Mouse (Mus musculus) frontal cortex, postnatal 25 days (tissue): ENCODE data around the gene Caskin1.
"Not testable (repeated sequence)": the region's sequence is repeated elsewhere in the genome, so short reads cannot be mapped to it uniquely, and the experiment has no call there.

Experiments used
- DNase-seq, 2 experiments: peaks; one replicate each; pipeline ENCODE4 v3.0.0; 2022; ENCODE audit warnings: low spot score in 2 of 2

Caskin1 gene

GRCm38 (mm10) chr17:24488186-24488661, at the start of gene Caskin1:
Gene Caskin1, plus strand, starts transcription at chr17:24488601.
- DNase-seq, result no peak

GRCm38 (mm10) chr17:24440377-24440776, 48.0 kb upstream of the Caskin1 start:
- no peak for DNase-seq

- DNase-seq, result no peak
These were observed 47.3 kb upstream of the Caskin1 start for GRCm38 (mm10) chr17:24441148-24441547.

- no peak for DNase-seq
These were observed 46.3 kb upstream of the Caskin1 start for GRCm38 (mm10) chr17:24442107-24442506.

- no peak for DNase-seq
These were observed 45.7 kb upstream of the Caskin1 start, which contains the start of gene Dnase1l2 for GRCm38 (mm10) chr17:24442632-24443155. Gene Dnase1l2, minus strand, starts transcription at chr17:24443105.

GRCm38 (mm10) chr17:24443409-24443808, 45.0 kb upstream of the Caskin1 start:
- peak in 1 of 2 experiments; percentile 40 for DNase-seq

GRCm38 (mm10) chr17:24446590-24446989, 41.8 kb upstream of the Caskin1 start:
- no peak for DNase-seq

- no peak for DNase-seq
These were observed 38.9 kb upstream of the Caskin1 start for GRCm38 (mm10) chr17:24449507-24449906.

- no peak for DNase-seq
These were observed 37.2 kb upstream of the Caskin1 start for GRCm38 (mm10) chr17:24451220-24451619.

GRCm38 (mm10) chr17:24453372-24453771, 35.0 kb upstream of the Caskin1 start:
- DNase-seq, result no peak

- DNase-seq, result no peak
These were observed 34.1 kb upstream of the Caskin1 start for GRCm38 (mm10) chr17:24454218-24454755.

- DNase-seq, result peak; percentile 91 to 97
These were observed 33.5 kb upstream of the Caskin1 start for GRCm38 (mm10) chr17:24454756-24455522.

GRCm38 (mm10) chr17:24455523-24456206, 32.7 kb upstream of the Caskin1 start:
- not testable (repeated sequence) for DNase-seq

GRCm38 (mm10) chr17:24461580-24461979, 26.8 kb upstream of the Caskin1 start:
- DNase-seq, result no peak

GRCm38 (mm10) chr17:24462932-24463331, 25.5 kb upstream of the Caskin1 start:
- no peak for DNase-seq

GRCm38 (mm10) chr17:24463374-24464133, 24.8 kb upstream of the Caskin1 start:
- DNase-seq, result no peak

- DNase-seq, result no peak
These were observed 19.7 kb upstream of the Caskin1 start for GRCm38 (mm10) chr17:24468636-24469246.

- no peak for DNase-seq
These were observed 19.0 kb upstream of the Caskin1 start for GRCm38 (mm10) chr17:24469336-24469909.

GRCm38 (mm10) chr17:24469910-24470602, 18.3 kb upstream of the Caskin1 start, which contains the start of the genes E4f1 and Pgp:
Gene E4f1, minus strand, starts transcription at chr17:24470313.
Gene Pgp, plus strand, starts transcription at chr17:24470392.
- DNase-seq, result peak; percentile 99
